Mouse (Mus musculus) mesoderm, embryonic 11.5 days (tissue): Measurements from ENCODE around the gene Ggct.
"Not testable (repeated sequence)": the region's sequence is repeated elsewhere in the genome, so short reads cannot be mapped to it uniquely, and the experiment has no call there.

Source experiments
- DNase-seq: peaks from one replicate; pipeline ENCODE4 v3.0.0-alpha.2; 2012; ENCODE audit warnings: low read depth, low spot score

The Ggct gene

DNA sequence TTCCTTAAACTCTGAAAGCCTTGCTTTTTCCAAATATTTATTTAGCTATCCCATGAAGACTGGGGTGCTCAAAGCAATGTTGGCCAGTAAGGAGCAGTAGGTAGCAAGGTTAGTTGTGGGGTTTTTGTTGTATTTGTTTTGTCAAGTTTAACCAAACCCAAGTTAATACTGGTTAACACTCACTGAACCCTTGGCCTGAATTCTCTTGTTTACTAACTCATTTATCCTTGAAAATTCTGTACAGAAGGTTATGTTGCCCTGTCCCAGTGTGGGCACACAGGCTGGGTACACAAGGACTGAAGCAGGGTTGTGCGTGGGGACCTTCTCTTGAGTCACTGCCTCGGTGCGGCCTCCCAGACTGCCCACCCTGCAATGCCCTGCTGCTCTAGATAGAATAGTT is 3.6 kb upstream of the Ggct start:
- no peak for DNase-seq

DNA sequence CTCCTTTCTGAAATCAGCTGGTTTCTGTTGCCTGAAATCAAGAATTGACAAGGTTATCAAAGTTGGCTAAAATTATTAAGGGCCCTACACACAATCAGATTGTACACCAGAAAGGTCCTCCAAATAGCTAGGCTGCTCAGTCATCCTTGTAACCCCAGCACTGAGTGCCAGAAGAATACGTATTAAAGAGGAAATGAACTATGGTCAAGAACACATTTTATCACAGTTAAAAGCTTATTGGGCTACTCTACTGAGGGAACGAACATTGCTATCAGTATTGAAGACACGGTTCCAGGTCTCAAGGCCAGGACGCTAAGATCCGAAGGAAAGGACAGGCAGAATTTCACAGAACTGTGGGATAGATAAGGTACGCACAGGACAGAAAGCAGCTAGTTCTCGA is 609 bp downstream of the Ggct start:
- no peak for DNase-seq

DNA sequence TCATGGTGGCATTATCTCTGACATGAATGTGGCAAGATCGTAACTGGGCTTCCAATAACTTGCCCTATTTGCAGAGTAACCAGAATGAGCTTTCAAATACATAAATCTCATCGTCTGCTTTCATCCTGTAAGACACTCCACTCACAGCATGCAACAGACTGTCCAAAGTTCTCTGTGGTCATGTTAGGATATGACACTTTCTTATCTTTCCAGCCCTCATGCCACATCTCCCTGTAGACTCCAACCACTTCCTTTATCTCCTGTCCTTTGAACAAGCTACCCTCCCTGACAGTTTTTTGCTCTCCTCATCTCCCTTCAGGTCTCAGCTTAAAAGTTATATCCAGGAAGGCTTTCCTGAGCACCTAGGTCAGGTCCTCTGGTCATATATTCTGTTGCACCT is 1.6 kb downstream of the Ggct start:
- DNase-seq = no peak

DNA sequence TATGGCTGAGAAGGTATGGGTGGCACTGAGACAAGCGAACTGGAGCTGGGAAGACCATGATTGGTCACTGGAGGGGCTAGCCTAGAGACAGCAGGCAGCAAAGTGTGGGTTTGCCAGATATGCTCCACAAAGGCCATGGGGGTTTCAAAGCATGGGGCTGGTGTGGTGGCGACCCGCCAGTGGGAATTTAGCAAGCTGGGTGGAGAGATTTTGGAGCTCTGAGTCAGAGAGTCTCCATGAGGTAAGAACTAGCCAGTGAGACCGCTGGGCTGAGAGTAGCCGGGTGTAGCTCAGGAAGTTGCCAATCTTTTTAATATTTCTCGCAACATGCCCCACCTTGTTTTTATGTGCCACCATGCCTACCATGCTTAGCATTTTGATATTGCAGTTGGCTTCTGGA is 4.6 kb downstream of the Ggct start:
- no peak for DNase-seq

DNA sequence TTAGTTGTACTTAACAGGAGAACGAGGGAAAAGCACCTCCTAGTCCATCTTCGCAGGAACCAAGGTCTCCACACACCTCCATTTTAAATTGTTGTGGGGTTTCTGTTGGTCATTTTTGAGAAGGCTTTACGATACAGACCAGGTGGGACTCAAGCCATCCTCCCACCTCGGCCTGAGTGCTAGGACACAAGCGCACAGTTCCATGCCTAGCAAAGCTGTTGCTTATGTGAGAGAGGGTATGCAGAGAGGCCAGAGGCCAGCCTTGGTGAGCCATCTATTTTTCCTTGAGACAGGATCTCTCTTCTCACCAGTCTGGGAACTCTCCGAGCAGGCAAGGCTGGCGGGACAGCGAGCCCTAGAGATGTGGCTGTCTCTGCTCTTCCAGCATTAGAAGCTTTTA is 8.7 kb downstream of the Ggct start:
- DNase-seq = no peak

DNA sequence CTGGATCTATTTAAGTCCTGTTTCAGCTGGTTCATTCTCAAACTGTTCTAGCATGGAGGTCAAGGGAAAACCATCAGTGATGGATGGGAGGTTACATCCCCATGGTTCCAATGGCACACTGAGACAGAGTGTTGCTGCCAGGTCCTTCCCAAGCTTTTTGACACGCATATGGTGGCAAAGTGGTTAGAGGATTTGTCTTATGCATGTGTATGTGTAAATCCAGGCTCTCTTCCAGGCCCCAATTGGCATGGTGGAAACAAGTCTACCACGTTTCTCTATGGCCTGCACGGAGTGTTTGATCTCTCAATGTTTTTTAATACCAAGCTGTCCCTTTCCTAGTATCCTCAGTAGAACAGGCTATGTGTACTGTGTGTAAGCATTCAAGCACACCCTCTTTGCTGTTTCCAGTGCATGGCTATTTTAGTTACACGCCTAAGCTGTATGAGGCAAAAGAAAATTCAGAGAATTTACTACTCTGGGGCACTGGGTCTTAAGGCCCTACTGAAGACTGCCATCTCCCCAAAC is 9.2 kb downstream of the Ggct start:
- DNase-seq = no peak

DNA sequence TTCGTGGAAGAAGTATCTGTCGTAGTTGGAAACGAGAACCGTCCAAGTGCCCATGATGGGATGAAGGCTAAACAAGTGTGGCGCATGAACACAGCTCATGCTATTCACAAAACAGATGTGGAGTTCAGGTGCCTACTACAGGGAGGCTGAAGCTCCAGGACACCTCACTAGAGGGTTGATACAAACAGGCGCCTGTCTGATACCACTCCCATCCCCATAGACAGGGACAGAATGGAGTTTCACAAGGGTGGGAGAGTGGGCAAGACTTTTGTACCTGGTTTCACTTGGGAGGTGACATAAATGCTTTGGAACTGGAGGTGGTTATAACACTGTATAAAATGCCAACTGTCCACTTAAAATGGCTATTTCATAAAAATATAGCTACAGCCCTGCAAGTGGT is 13.3 kb downstream of the Ggct start:
- DNase-seq = no peak

DNA sequence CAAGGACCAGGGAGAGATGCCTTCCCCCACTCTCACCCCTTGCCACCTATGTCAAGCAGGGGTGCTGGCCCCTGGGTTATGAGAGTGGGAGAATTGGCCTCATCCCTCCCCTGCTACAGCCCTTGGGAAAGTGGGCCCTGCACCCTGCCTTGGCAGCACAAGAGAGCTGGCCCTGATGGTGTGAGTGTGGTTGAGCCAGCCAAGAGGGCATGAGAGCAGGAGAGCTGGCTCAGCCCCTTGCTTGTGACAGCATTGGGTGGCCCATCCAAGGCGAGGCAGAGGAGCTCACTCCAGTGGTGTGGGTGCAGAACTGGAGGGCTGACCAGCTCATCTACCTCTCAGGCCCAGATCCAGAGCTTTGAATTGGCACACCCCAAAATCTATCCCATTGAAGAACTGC is 17.1 kb downstream of the Ggct start:
- no peak for DNase-seq

DNA sequence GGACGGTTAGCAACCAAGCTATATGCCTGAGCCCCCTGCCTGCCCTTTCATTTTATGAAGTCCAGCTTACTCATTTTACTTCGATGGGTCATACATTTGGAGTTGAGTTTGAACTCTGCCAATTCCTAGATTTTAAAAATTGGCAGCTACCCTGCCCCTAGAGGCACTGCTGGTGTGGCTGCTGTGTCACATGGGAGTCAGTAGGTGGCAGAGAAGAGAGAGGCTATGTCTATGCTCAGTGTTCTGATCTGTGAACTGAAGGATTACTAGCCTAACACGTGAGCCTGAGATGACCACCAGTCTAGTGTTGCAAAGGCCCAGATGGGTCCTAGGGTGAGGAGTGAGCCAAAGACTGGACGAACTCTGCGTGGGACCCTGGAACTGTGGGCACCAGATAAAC is 18.2 kb downstream of the Ggct start:
- DNase-seq = no peak

DNA sequence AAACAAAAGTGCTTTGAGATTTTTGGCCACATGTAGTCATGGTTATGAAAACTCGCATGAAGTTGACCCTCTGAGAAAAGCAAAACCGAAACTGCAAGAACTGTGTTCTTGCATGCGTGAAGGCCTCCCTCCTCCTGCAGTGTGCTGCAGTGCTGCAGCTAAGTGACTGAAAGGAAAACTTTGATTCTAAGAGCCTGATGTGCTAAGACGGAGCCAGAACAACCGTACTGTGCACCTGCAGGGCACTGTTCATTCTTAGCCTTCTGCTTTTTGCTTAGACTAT is 19.9 kb downstream of the Ggct start:
- DNase-seq = no peak

DNA sequence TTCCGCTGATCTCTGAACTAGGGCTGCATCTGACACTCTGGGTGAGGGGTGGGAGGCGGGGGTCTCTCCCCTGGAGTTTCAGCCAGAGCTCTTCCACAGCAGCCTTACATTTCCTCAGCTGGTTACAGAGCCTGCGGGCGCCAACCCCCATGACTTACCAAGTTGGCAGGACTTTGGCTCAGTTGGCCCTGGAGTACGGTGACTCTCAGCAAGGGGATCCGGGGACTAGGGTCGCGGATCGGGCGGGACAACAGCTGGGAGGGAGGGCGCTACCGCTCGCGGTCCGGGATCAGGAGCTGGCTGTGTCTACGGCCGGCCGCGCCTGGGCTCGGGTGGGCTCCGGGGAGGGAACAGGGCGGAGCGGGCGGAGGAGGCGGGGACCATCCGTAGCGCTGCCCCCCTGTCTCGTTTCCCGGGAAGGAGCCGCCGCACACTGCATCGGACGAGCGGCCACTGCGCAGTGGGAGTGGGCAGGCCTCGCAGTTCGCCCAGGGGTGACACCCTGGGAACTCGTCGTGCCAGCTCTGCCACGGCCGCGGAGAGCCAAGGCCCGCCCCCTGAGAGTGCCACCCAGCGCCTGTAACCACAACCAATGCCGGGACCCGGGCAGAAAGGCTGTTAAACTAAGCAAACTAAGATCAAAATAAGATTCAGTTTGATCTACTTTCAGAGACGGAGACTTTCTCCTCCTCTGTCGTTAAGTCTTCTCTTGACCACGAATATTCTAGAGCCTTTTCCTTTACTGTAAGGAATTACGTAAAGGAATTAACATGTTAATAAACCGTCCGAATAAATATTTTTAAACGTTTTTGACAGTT is 20.4 kb downstream of the Ggct start, which contains the start of gene Nod1:
TSS of gene Nod1 (minus strand) at position 502 of the 818 bp plus-strand sequence.
- DNase-seq = peak; percentile 41

DNA sequence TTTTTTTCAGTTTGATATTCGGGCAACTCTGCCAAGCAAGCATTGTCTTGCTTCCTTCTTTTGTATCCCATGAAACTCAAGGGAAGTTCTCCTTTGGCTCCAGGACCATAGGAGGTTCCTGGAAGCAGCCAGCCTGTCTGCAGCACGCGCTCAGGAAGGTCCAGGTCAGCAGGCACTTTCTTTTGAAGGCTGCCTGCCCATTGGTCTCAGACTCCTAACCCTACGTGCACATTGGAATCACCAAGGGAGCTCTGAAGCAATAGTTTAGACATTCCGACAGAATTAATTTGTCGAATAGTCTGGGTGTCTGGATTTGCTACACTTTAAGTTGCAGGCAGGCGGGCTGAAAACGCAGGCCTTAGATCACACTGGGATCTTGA is 21.0 kb downstream of the Ggct start:
- no peak for DNase-seq

DNA sequence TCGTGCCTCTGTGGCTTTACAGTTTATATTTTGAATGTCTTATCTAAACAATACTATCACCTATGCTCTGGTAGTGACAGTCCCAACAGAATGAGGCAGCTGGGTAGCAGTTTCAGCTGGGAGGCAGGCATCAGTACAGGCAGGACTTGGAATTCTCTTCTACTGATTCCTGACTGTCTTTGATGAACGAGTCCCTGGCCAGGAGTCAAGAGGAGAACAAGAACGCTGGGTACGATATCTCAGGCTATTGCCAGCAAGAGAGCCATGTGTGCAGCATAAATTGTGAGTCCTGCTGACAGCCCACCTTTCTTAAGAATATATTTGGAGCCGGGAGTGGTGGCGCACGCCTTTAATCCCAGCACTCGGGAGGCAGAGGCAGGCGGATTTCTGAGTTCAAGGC is 22.2 kb downstream of the Ggct start:
- DNase-seq = no peak

DNA sequence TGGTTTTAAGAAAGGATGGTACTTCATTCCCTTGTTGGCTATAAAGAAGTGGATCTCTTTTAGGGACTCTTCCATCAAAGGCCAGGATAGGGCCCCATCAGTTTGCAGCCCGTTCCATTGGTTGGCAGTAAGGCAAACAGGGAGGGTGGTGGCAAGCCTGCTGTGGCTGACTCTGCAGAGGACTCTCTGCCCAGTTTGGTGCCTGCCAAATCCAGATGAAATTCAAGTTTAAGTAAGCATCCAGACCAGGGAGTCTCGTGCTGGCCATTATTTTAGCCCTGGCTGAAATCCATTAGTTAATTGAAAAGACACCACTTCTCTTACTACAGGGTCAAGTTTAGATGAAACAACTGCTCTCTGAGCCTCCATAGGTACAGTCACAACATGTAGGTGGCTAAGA is 22.9 kb downstream of the Ggct start:
- no peak for DNase-seq

DNA sequence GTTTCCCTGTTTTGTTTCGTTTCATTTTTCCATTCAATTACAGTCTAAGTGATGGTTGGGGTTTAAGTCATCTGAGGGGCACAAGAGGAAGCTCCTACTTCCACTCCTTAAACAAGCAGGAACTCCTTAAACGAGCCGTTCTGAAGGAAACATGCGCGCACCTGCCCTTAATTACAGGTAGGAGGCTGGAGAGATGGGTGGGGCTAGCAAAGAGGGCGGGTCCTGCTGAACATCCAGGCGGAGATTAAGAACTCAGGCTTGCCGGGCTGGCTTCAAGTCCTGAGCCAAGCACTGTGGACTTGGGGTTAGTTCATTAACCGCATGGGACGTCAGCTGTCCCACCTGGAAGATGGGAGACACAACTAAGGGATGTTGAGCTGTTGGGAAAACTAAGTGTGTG is 25.2 kb downstream of the Ggct start:
- DNase-seq = no peak

DNA sequence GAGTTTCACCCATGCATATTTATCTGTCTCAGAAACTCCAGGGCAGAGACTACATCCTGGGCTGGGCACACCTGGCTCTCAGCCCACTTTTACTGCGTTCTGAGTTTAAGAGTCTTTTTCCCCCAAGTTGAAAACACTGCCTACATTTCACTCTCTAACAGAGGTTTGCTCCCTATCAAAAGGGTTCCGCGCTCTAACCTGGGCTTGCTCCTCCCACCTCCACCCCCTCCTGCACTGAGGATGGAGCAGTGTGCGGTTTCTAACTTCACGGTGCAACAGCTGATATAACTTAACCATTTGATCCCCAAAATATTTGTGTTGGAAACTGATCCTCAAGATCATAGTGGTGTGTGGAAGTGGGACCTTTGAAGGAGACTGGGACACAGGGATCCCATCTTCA is 27.5 kb downstream of the Ggct start:
- DNase-seq = no peak

DNA sequence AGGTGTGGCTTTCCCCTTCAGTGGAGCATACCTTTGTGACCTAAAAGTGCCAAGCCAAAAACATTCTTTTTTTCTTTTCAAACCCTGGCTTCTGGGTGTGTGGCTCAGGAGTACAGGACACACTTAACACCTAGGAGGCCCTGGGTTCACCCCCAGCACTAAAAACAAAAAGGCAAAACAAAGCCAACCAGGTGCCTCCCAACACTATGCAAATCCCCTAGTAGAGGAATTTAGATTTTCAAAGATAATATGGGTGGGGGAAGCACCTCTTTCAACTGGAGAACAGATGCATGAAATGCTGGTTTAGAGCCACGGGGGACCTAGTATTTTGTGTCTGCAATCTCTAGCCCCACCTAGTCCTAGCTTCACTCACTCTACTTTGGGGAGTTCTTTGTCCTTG is 28.0 kb downstream of the Ggct start:
- DNase-seq = no peak

DNA sequence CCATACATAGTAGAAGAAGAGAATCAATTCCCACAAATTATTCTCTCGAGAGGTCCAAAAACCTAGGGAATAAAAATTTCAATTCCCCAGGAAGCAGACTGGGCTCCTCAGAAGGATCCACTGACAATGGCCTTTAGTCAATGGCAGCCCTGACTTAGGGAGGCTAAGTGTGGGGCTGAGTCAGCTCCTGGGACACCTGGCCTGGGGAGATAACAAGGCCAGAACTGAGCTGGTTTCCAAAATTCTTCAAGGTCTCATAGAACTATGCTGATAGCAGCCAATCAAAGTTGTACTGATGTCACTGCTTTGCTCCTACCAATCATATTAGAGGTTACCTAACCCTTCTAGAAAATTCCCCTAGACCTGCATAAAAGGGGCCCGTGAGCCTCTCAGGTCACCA is 29.2 kb downstream of the Ggct start:
- no peak for DNase-seq

DNA sequence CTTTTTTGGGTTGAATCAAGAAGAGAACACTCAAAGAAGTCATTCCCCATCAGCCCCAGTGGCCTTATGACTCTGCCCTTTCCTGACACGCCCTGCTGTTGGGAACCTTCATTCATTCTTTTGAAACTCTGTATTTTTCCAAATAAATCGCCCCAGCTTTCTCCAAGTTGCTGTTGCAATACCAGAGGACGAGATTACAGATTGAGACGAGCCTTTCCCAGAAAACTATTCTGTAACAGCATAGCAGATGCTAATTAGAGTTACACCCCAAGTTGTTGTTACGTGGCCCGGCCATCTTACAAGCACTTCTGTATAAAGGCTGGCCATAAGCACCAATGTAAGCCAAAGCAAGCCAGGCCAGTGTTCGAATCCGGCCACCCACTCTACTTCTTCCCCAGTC is 35.1 kb downstream of the Ggct start:
- DNase-seq = no peak

DNA sequence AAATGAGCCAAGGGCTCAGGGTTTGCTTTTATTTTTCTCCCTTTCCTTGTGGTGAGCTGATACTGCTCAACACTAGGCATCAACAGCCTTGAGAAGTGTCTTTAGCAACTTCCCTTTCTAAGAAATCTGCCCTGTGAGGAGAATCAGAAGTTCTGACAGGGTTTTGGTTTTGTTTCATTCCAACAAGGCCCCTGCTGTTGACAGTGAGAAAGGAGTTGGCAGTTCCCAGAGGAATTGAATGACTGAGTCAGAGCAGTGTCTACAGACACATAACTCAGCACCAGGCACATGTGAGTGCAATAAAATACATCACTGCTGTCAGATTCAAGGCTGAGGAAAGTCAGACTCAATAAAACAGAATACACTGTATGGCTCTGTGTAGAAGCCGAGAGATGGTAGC is 36.3 kb downstream of the Ggct start:
- peak; percentile 61 for DNase-seq

DNA sequence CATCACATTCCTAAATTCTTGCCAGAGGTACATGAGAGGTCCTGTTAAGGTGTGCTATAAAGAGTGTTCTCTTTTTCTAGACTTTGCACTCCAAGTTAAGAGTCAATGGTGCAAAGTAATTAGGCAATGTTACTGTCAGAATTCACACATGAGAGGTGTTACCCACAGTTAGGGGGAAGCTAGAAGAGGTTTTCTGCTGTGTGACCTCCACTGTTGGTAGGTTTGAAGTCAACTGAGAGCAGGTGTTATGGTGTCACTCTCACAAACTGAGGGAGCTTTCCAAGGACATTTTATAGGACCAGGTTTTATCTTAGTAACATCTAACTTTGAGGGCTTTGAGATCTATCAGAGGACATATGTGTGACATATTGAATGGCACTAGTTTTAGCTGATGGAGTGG is 36.8 kb downstream of the Ggct start:
- no peak for DNase-seq

DNA sequence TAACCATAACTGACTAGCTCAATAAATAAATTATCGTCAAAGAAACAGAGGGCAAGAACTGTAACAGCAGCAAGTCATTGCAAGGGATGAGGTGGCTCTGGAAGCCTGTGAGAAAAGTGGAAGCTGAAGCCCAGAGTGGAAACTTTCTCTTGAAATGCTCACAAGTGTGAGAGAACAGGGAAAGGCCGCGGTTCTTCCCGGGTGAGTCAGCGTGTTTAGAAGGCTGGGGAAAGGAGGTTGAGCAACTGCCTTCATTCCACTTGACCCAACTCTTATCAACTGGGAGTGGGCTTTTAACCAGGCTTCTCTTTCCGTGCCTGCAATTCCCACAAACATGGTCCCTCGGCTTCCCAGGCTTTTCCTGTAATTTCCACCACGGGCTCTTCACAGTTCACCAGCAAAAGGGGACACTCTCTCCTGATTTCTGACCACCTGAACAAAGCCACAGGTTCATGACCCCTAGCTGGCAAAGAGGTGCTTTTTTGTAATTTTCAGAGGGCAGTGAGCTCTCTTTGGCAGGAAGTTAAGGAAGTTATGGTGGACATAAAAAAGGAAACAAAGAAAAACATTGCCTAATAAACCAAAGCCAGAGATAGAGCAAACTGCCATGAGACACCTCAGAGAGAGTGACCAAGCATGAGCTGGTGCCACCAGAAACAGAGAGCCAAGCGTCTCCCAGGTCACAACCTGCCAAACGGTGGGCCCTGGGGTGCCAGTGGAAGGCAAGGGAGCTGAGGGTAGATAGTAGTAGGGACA is 37.9 kb downstream of the Ggct start:
- no peak for DNase-seq

DNA sequence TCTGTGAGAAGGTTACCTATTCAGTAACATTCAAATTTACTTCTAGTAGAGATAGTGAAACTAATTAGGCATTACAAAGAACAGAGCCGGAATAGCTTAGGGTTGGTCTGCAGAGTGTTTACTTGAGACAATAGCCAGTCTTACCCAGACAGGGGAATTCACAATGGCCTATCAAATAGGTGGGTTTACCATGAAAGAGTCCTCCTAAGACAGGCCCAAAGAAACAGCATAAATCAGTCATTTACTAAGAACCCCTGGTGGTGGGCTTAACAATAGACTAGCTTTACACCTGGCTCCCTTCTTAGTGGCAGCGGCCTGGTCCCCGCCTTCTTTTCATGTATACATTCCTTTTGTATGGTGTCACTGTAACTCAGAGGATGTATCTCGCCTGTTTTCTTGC is 39.4 kb downstream of the Ggct start:
- DNase-seq = not testable (repeated sequence)
